Mouse (Mus musculus) heart, postnatal 25 days (tissue): ENCODE data around the gene Syce1l. TPM values are rescaled to one million over a fixed set of nuclear protein-coding genes. Genes with fewer than 3 reads are reported as not detected.
A peak's percentile ranks its signal among the peaks of the same experiment; 100 is the strongest.

Experiments used
- DNase-seq: peaks from one replicate; pipeline ENCODE4 v3.0.0; 2022; ENCODE audit warnings: low spot score
- intact Hi-C: fragments of 180-260 bp; cut with DNase I; formaldehyde crosslinking; loops from one replicate; pipeline ENCODE4 v1.15.1; 2025
- total RNA-seq, 2 experiments: library from RNA; stranded (reverse); gene quantifications; 2 replicates each; pipeline ENCODE4 v1.2.3; 2021

Gene Syce1l
- total RNA-seq, result not detected

- intact Hi-C loops, result no loop called here
- no peak for DNase-seq
Observed at GRCm38 (mm10) chr8:113642926-113643325, at the start of gene Syce1l. Gene Syce1l (plus strand): TSS chr8:113643213.

GRCm38 (mm10) chr8:113598401-113598800 is 44.6 kb upstream of the Syce1l start:
- no peak for DNase-seq
- intact Hi-C loops, result no loop called here

GRCm38 (mm10) chr8:113632634-113633033 is 10.4 kb upstream of the Syce1l start:
- no peak for DNase-seq
- intact Hi-C loops, result loop anchor here (2.0 to 5.0 kb wide), 3 partner anchors 520 to 1585 kb away; no protein-coding TSS in a partner anchor

GRCm38 (mm10) chr8:113634161-113634560 is 8.9 kb upstream of the Syce1l start:
- intact Hi-C loops, result loop anchor here (5.0 kb wide), 2 partner anchors 522 to 1587 kb away; no protein-coding TSS in a partner anchor
- no peak for DNase-seq

- DNase-seq, result peak; percentile 96
- intact Hi-C loops, result loop anchor here (5.0 kb wide), 2 partner anchors 523 to 1588 kb away; no protein-coding TSS in a partner anchor
Observed at GRCm38 (mm10) chr8:113634670-113635591, 8.1 kb upstream of the Syce1l start, which contains the start of gene Mon1b. Gene Mon1b (plus strand): TSS chr8:113635587.

GRCm38 (mm10) chr8:113635592-113636279 is 7.3 kb upstream of the Syce1l start:
- intact Hi-C loops, result no loop called here
- DNase-seq, result no peak

GRCm38 (mm10) chr8:113636280-113636628 is 6.8 kb upstream of the Syce1l start:
- intact Hi-C loops, result no loop called here
- no peak for DNase-seq

- intact Hi-C loops, result no loop called here
- no peak for DNase-seq
Observed at GRCm38 (mm10) chr8:113640357-113640756, 2.7 kb upstream of the Syce1l start.

GRCm38 (mm10) chr8:113643479-113644210 is 632 bp downstream of the Syce1l start:
- intact Hi-C loops, result no loop called here
- DNase-seq, result no peak

GRCm38 (mm10) chr8:113645220-113645619 is 2.2 kb downstream of the Syce1l start:
- DNase-seq, result no peak

GRCm38 (mm10) chr8:113652450-113652849 is 9.4 kb downstream of the Syce1l start:
- intact Hi-C loops, result no loop called here
- DNase-seq, result no peak

More at GRCm38 (mm10) chr8:113645220-113645619, 2.2 kb downstream of the Syce1l start:
- intact Hi-C loops, result no loop called here

- intact Hi-C loops, result no loop called here
- no peak for DNase-seq
Observed at GRCm38 (mm10) chr8:113653151-113653550, 10.1 kb downstream of the Syce1l start.

- intact Hi-C loops, result no loop called here
- no peak for DNase-seq
Observed at GRCm38 (mm10) chr8:113656154-113656553, 13.1 kb downstream of the Syce1l start.

GRCm38 (mm10) chr8:113656681-113657298 is 13.8 kb downstream of the Syce1l start:
- no peak for DNase-seq
- intact Hi-C loops, result no loop called here

GRCm38 (mm10) chr8:113660128-113660527 is 17.1 kb downstream of the Syce1l start:
- no peak for DNase-seq
- intact Hi-C loops, result loop anchor here (5.0 to 10.0 kb wide), 4 partner anchors 125 to 777 kb away; partner anchors contain the start of gene Wwox

GRCm38 (mm10) chr8:113664544-113664943 is 21.5 kb downstream of the Syce1l start:
- intact Hi-C loops, result loop anchor here (1.0 to 10.0 kb wide), 5 partner anchors 120 to 773 kb away; partner anchors contain the start of gene Wwox

GRCm38 (mm10) chr8:113665036-113665435 is 22.0 kb downstream of the Syce1l start:
- no peak for DNase-seq
- intact Hi-C loops, result loop anchor here (5.0 to 10.0 kb wide), 2 partner anchors 120 to 187 kb away; no protein-coding TSS in a partner anchor

More at GRCm38 (mm10) chr8:113664544-113664943, 21.5 kb downstream of the Syce1l start:
- DNase-seq, result peak; percentile 26

- no peak for DNase-seq
- intact Hi-C loops, result loop anchor here (5.0 to 10.0 kb wide), 2 partner anchors 119 to 186 kb away; no protein-coding TSS in a partner anchor
Observed at GRCm38 (mm10) chr8:113665951-113666350, 22.9 kb downstream of the Syce1l start.
